Comparison of ENCODE assay signal across 9 mouse cellular contexts in the genomic region with DNA sequence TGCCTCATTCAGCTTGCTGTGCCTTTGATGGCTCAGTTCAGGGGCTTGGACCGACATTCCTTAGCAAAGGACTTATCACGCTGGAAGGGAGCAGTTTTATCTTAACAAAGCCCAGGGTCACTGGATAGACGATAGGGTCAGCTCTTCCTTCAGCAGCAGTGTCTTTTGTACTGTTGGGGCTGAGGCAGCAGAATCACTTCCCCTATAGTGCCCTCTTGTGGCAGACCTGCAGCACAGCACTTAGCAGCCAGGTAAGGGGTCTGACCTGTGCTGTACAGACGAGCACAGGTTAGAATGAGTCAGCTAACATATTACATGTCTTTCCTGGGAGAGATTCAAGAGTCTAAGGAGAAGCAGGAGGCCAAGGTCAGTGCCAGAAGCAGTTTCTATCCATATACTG. TPM values are rescaled to one million over a fixed set of nuclear protein-coding genes. Genes with fewer than 3 reads are reported as not detected.
DNase-seq lines count a peak whose midpoint lies in the region; ATAC-seq and TF ChIP-seq lines count a peak whose summit lies in the region.
"Had no signal": no experiment of that assay in that cellular context is flagged by ENCODE, and none has a peak within 500 bp of the region (broad histone marks: within the 10 kb centered on the region; RNA-seq: fewer than 3 reads in every experiment).

No protein-coding gene starts in this region.

- TF ChIP-seq POLR2A in small intestine, adult 2 months (IDR thresholded peaks at IDR 0.05; ENCODE audit: low read depth, low read length) = no peak

- WGBS in small intestine, adult 2 months = 9% methylated on average over 4 of the region's 4 CpGs

- no peaks in the 10 kb centered on the region for H3K4me1 ChIP-seq in small intestine, adult 2 months (ENCODE audit: control insufficient read depth, insufficient read depth, insufficient read length, low read length)

- ATAC-seq in inflammation-experienced regulatory T-cells, adult 6 months = no peak

- peaks cover 40% of the 10 kb centered on the region for H3K36me3 ChIP-seq in small intestine, adult 2 months (ENCODE audit: control insufficient read depth, insufficient read depth, low read length)

- H3K27ac ChIP-seq in layer of hippocampus, adult 2 months = no peak overlapping the region
- H3K27ac ChIP-seq in small intestine, adult 2 months (ENCODE audit: insufficient read depth, low read depth, low read length) = no peak overlapping the region

- no peaks in the 10 kb centered on the region for H3K27me3 ChIP-seq in small intestine, adult 2 months (ENCODE audit: control insufficient read depth, insufficient read depth, low read length)

- peak; percentile 98 for TF ChIP-seq CTCF in layer of hippocampus, adult 2 months (conservative IDR thresholded peaks at IDR 0.05)
- peak; percentile 95; the same call in 1 of the 2 replicates for TF ChIP-seq CTCF in small intestine, adult 2 months (IDR thresholded peaks at IDR 0.05; ENCODE audit: extremely low read depth, insufficient read length, insufficient replicate concordance, low read depth, low read length)

- peak in 1 of 2 experiments; percentile 52 for DNase-seq in layer of hippocampus, adult 2 months (ENCODE audit: low spot score in 2 of 2)
- no peak for DNase-seq in layer of hippocampus, adult 8-10 months (ENCODE audit: low spot score in 2 of 2)
- DNase-seq in MN1 (ENCODE audit: low spot score) = peak; percentile 53
- DNase-seq in embryo, embryonic 9.5 days (ENCODE audit: extremely low spot score) = peak; percentile 66
- DNase-seq in induced T-regulatory cell, adult 2 months (ENCODE audit: low read depth) = peak; percentile 71
- DNase-seq in lung, postnatal 36 days = peak; percentile 30

- H3K4me3 ChIP-seq in layer of hippocampus, adult 2 months = no peak overlapping the region
- no peak overlapping the region for H3K4me3 ChIP-seq in small intestine, adult 2 months (ENCODE audit: low read depth, low read length)
- H3K4me3 ChIP-seq: myocyte had no signal

RNA-seq across cellular contexts. Expression of a gene that starts 19.8 kb away (rescaled TPM):
- 1 to 10 TPM; 2.4 to 3.0 TPM for total RNA-seq in layer of hippocampus, adult 2 months (2021)
- 1 to 10 TPM; 1.4 to 3.4 (median 1.9) TPM for total RNA-seq in layer of hippocampus, adult 8-10 months (2022)
- polyA plus RNA-seq in small intestine, adult 2 months (2012; rRNA removed) = 0.41 and 0.87 TPM in 2 replicates
- under 1 TPM in 2 of 3 experiments, not detected in 1; 0.30 to 0.73 TPM for polyA plus RNA-seq in inflammation-experienced regulatory T-cells, adult 6 months (2017; shearing (Covaris generic))

RNA-seq across cellular contexts. Expression of a gene that starts 22.5 kb away (rescaled TPM):
- total RNA-seq in layer of hippocampus, adult 2 months (2021) = 10 to 100 TPM; 80.9 to 81.7 TPM
- 10 to 100 TPM; 75.6 to 85.5 (median 83.0) TPM for total RNA-seq in layer of hippocampus, adult 8-10 months (2022)
- 11.1 and 24.9 TPM in 2 replicates for polyA plus RNA-seq in small intestine, adult 2 months (2012; rRNA removed)
- polyA plus RNA-seq in inflammation-experienced regulatory T-cells, adult 6 months (2017; shearing (Covaris generic)) = 10 to 100 TPM; 44.3 to 78.6 (median 67.6) TPM

RNA-seq across cellular contexts. Expression of a gene that starts 23.4 kb away (rescaled TPM):
- total RNA-seq in layer of hippocampus, adult 2 months (2021) = 10 to 100 TPM; 53.4 to 63.0 TPM
- 10 to 100 TPM; 48.8 to 64.9 (median 58.2) TPM for total RNA-seq in layer of hippocampus, adult 8-10 months (2022)
- polyA plus RNA-seq in small intestine, adult 2 months (2012; rRNA removed) = 10.3 and 17.1 TPM in 2 replicates
- 10 to 100 TPM; 87.1 to 95.9 (median 94.8) TPM for polyA plus RNA-seq in inflammation-experienced regulatory T-cells, adult 6 months (2017; shearing (Covaris generic))

RNA-seq across cellular contexts. Expression of a gene that starts 45.3 kb away (rescaled TPM):
- 10 to 100 TPM; 83.9 to 84.6 TPM for total RNA-seq in layer of hippocampus, adult 2 months (2021)
- 10 to 100 TPM; 47.8 to 70.9 (median 54.8) TPM for total RNA-seq in layer of hippocampus, adult 8-10 months (2022)
- polyA plus RNA-seq in small intestine, adult 2 months (2012; rRNA removed) = 5.5 and 5.9 TPM in 2 replicates
- not detected for polyA plus RNA-seq in inflammation-experienced regulatory T-cells, adult 6 months (2017; shearing (Covaris generic))

RNA-seq across cellular contexts. Expression of a gene that starts 53.5 kb away (rescaled TPM):
- 10 to 100 TPM; 10.8 to 11.4 TPM for total RNA-seq in layer of hippocampus, adult 2 months (2021)
- 10 to 100 TPM; 10.1 to 14.1 (median 13.3) TPM for total RNA-seq in layer of hippocampus, adult 8-10 months (2022)
- polyA plus RNA-seq in small intestine, adult 2 months (2012; rRNA removed) = 3.2 and 3.7 TPM in 2 replicates
- 10 to 100 TPM in 1 of 3 experiments, 1 to 10 TPM in 2; 5.3 to 11.9 (median 9.8) TPM for polyA plus RNA-seq in inflammation-experienced regulatory T-cells, adult 6 months (2017; shearing (Covaris generic))

Comparison
In these comparisons a context has a peak if more than half of its experiments do, and no peak if none do; other contexts are left out.
1. DNase-seq: peak in MN1 (single experiment), embryo, embryonic 9.5 days (single experiment), induced T-regulatory cell, adult 2 months (single experiment) and lung, postnatal 36 days (single experiment); none in layer of hippocampus, adult 8-10 months (0 of 2).